Comparison of ENCODE assay signal across 9 mouse cellular contexts in the genomic region with DNA sequence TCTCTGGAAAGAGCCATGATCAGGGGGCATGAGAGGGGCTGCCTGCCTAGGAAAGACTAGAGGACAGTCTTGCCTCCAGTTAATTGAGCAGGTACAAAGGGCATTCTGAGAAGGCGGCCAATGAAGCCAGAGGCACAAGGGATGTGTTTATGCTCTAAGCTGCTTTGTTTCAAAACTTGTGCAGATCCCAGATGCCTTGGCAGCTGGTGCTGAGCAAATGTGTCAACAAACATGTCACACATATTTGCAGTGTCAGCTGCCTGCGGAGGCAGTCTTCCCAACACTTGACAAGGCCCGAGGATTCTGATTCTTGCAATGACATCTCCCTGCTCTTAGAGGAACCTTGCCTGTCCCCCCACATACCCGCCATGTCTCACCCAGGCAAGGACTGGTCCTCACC. TPM values are rescaled to one million over a fixed set of nuclear protein-coding genes. Genes with fewer than 3 reads are reported as not detected.
DNase-seq lines count a peak whose midpoint lies in the region; ATAC-seq lines count a peak whose summit lies in the region.
"Had no signal": no experiment of that assay in that cellular context is flagged by ENCODE, and none has a peak within 500 bp of the region (broad histone marks: within the 10 kb centered on the region; RNA-seq: fewer than 3 reads in every experiment).

No protein-coding gene starts in this region.

- no peak overlapping the region for H3K4me2 ChIP-seq in heart, embryonic 12.5 days
- H3K4me2 ChIP-seq in hindbrain, embryonic 16.5 days (ENCODE audit: low read length), result no peak overlapping the region

- no peaks in the 10 kb centered on the region for H3K27me3 ChIP-seq in heart, embryonic 12.5 days (replicated peaks)
- no peaks in the 10 kb centered on the region for H3K27me3 ChIP-seq in hindbrain, embryonic 16.5 days (replicated peaks; ENCODE audit: control insufficient read depth, insufficient read depth, low read length)

- peak; percentile 14 for DNase-seq in heart, postnatal 4 days
- DNase-seq in brain, adult 2 months (ENCODE audit: low read depth, low spot score), result peak; percentile 88
- peak; percentile 79 to 92 for DNase-seq in layer of hippocampus, adult 18-20 months (ENCODE audit: low spot score in 2 of 2)
- DNase-seq in left cerebral cortex, postnatal 36 days (ENCODE audit: low spot score in 2 of 2), result peak; percentile 45 to 51
- no peak for DNase-seq in adrenal gland, adult 18-20 months (ENCODE audit: low spot score in 2 of 2)
- no peak for DNase-seq in thymus, postnatal 4 days

- no peaks in the 10 kb centered on the region for H3K9me3 ChIP-seq in heart, embryonic 12.5 days (replicated peaks)
- no peaks in the 10 kb centered on the region for H3K9me3 ChIP-seq in hindbrain, embryonic 16.5 days (ENCODE audit: control insufficient read depth, low read length)

- no peak overlapping the region for H3K27ac ChIP-seq in heart, embryonic 12.5 days (ENCODE audit: poor library complexity, severe bottlenecking)
- no peak overlapping the region for H3K27ac ChIP-seq in hindbrain, embryonic 16.5 days (ENCODE audit: low read depth, low read length)
- H3K27ac ChIP-seq: macrophage had no signal

- peaks cover 3% of the 10 kb centered on the region; the same call in 1 of the 2 replicates for H3K36me3 ChIP-seq in heart, embryonic 12.5 days
- H3K36me3 ChIP-seq in hindbrain, embryonic 16.5 days (ENCODE audit: control insufficient read depth, insufficient read depth, low read length), result 0 out of 2 replicates have a peak, but pooled peaks cover 2% of the 10 kb centered on the region

- intact Hi-C loops in left cerebral cortex, postnatal 36 days (cut with DNase I), result no loop called here

- H3K4me1 ChIP-seq in heart, embryonic 12.5 days (replicated peaks), result no peaks in the 10 kb centered on the region
- no peaks in the 10 kb centered on the region for H3K4me1 ChIP-seq in hindbrain, embryonic 16.5 days (ENCODE audit: control insufficient read depth, insufficient read depth, low read depth, low read length)

- WGBS in heart, embryonic 12.5 days, result 42% methylated on average over 4 of the region's 4 CpGs
- 60% methylated on average over 4 of the region's 4 CpGs for WGBS in hindbrain, embryonic 16.5 days

- no peak overlapping the region for H3K4me3 ChIP-seq in heart, embryonic 12.5 days
- no peak overlapping the region for H3K4me3 ChIP-seq in hindbrain, embryonic 16.5 days (ENCODE audit: low read length)

- no peak overlapping the region for H3K9ac ChIP-seq in heart, embryonic 12.5 days
- no peak overlapping the region for H3K9ac ChIP-seq in hindbrain, embryonic 16.5 days (ENCODE audit: low read depth, low read length)

- no peak for ATAC-seq in heart, embryonic 12.5 days (ENCODE audit: insufficient number of reproducible peaks, low FRiP score)
- ATAC-seq in hindbrain, embryonic 16.5 days, result no peak

RNA-seq across cellular contexts. Expression of gene Pmm2, which starts 42.1 kb away (rescaled TPM):
- total RNA-seq in heart, postnatal 4 days (2021), result 10 to 100 TPM; 36.5 to 39.0 TPM
- polyA plus RNA-seq in heart, embryonic 12.5 days (2016; fragmentation: Nextera tagmentation; extraction: Ambion mirVana), result 43.1 and 43.3 TPM in 2 replicates
- 10 to 100 TPM; 25.4 to 29.5 TPM for total RNA-seq in layer of hippocampus, adult 18-20 months (2021)
- 10 to 100 TPM; 24.3 to 50.5 TPM for total RNA-seq in left cerebral cortex, postnatal 36 days (2021)
- 10 to 100 TPM; 57.0 to 57.3 TPM for total RNA-seq in adrenal gland, adult 18-20 months (2021)
- 33.1 and 37.0 TPM in 2 replicates for polyA plus RNA-seq in hindbrain, embryonic 16.5 days (2015; fragmentation: Nextera tagmentation; extraction: Ambion mirVana)

RNA-seq across cellular contexts. Expression of gene Tmem186, which starts 42.1 kb away (rescaled TPM):
- 10 to 100 TPM; 12.7 to 13.1 TPM for total RNA-seq in heart, postnatal 4 days (2021)
- 16.9 TPM in 2 replicates for polyA plus RNA-seq in heart, embryonic 12.5 days (2016; fragmentation: Nextera tagmentation; extraction: Ambion mirVana)
- total RNA-seq in layer of hippocampus, adult 18-20 months (2021), result 10 to 100 TPM; 11.5 to 13.1 TPM
- total RNA-seq in left cerebral cortex, postnatal 36 days (2021), result 10 to 100 TPM; 12.0 to 13.4 TPM
- 10 to 100 TPM; 16.5 to 20.2 TPM for total RNA-seq in adrenal gland, adult 18-20 months (2021)
- 22.5 and 23.1 TPM in 2 replicates for polyA plus RNA-seq in hindbrain, embryonic 16.5 days (2015; fragmentation: Nextera tagmentation; extraction: Ambion mirVana)

Comparison
In these comparisons a context has a peak if more than half of its experiments do, and no peak if none do; other contexts are left out.
1. DNase-seq: peak in heart, postnatal 4 days (single experiment), brain, adult 2 months (single experiment), layer of hippocampus, adult 18-20 months (2 of 2) and left cerebral cortex, postnatal 36 days (2 of 2); none in adrenal gland, adult 18-20 months (0 of 2) and thymus, postnatal 4 days (single experiment).